Mouse (Mus musculus): ENCODE data around the gene Tcf7l2.

- TF ChIP-seq CTCF (IDR thresholded peaks at IDR 0.05; ENCODE audit: low read depth) (no peak), EP300 (optimal IDR thresholded peaks at IDR 0.05) (no peak)
Measured at GRCm38 (mm10) chr19:55722376-55722775, 19.2 kb upstream of the Tcf7l2 start.

Measured in stomach, postnatal 0 days (tissue).